Mouse (Mus musculus) limb, embryonic 14.5 days (tissue): Measurements from ENCODE around the gene Plpp7. TPM values are rescaled to one million over a fixed set of nuclear protein-coding genes. Genes with fewer than 3 reads are reported as not detected.

Experiments used
- ATAC-seq: fragments of 200-750 bp; cut with Nextera tagmentation; 2 replicates; pipeline ENCODE4 v1.8.0; 2017; ENCODE audit warnings: low read depth, moderate number of reproducible peaks, moderate TSS enrichment; ENCODE audit not compliant: low FRiP score
- DNase-seq: peaks from one replicate; pipeline ENCODE4 v3.0.0-alpha.2; 2015; ENCODE audit warnings: low spot score
- H3K27ac ChIP-seq: fragments of 300-500 bp; sonication (generic); replicated peaks from 2 replicates; pipeline ENCODE4 v1.5.1; 2014; ENCODE audit warnings: low read depth, mild to moderate bottlenecking, low read length, moderate library complexity, mixed read lengths
- H3K27me3 ChIP-seq: fragments of 300-500 bp; sonication (generic); 2 replicates; pipeline ENCODE4 v1.6.1; 2014; ENCODE audit warnings: low read length, mixed read lengths; ENCODE audit not compliant: control insufficient read depth, insufficient read depth
- H3K36me3 ChIP-seq: fragments of 300-500 bp; sonication (generic); 2 replicates; pipeline ENCODE4 v1.6.1; 2014; ENCODE audit warnings: mild to moderate bottlenecking, low read length, moderate library complexity, mixed read lengths; ENCODE audit not compliant: control insufficient read depth, insufficient read depth
- H3K4me1 ChIP-seq: fragments of 300-500 bp; sonication (generic); 2 replicates; pipeline ENCODE4 v1.6.1; 2014; ENCODE audit warnings: antibody characterized with exemption, low read length, mixed read lengths; ENCODE audit not compliant: control insufficient read depth, insufficient read depth
- H3K4me2 ChIP-seq: fragments of 300-500 bp; sonication (generic); replicated peaks from 2 replicates; pipeline ENCODE4 v1.6.1; 2014; ENCODE audit warnings: low read depth, mild to moderate bottlenecking, low read length, moderate library complexity; ENCODE audit not compliant: severe bottlenecking
- H3K4me3 ChIP-seq: fragments of 300-500 bp; sonication (generic); replicated peaks from 2 replicates; pipeline ENCODE4 v1.5.1; 2014; ENCODE audit warnings: low read length
- H3K9ac ChIP-seq: fragments of 300-500 bp; sonication (generic); 2 replicates; pipeline ENCODE4 v1.6.1; 2014; ENCODE audit warnings: mild to moderate bottlenecking, low read depth, low read length, moderate library complexity; ENCODE audit not compliant: severe bottlenecking
- H3K9me3 ChIP-seq: fragments of 300-500 bp; sonication (generic); 2 replicates; pipeline ENCODE4 v1.6.1; 2016; ENCODE audit warnings: low read length; ENCODE audit not compliant: control insufficient read depth
- POLR2A ChIP-seq: fragments of 200-500 bp; IDR thresholded peaks from 2 replicates; pipeline ENCODE4 v1.8.0; 2012; ENCODE audit warnings: inconsistent platforms, mild to moderate bottlenecking, moderate library complexity, borderline replicate concordance; ENCODE audit not compliant: insufficient read depth, insufficient read length; ENCODE audit errors: extremely low read depth
- WGBS: fragments of 180-500 bp; shearing (Covaris S2); extraction: QIAGEN DNeasy Blood & Tissue Kit; methylation state at CpG from one replicate; pipeline ENCODE4 v1.1.7; 2014; 5-methylcytosine and 5-hydroxymethylcytosine counted together
- polyA plus RNA-seq, 2 experiments: library from polyadenylated mRNA; depleted of rRNA in 1 of 2; stranded (reverse) in 1 of 2; unstranded in 1 of 2; fragments of >200 nt; fragmentation: Nextera tagmentation in 1 of 2; extraction: Ambion mirVana in 1 of 2; gene quantifications; 2 replicates each; pipeline versions ENCODE4 v1.2.1 to v1.2.3; 2012 to 2014

Plpp7 gene
- polyA plus RNA-seq, 2 experiments = 10.0 to 11.7 TPM

DNA sequence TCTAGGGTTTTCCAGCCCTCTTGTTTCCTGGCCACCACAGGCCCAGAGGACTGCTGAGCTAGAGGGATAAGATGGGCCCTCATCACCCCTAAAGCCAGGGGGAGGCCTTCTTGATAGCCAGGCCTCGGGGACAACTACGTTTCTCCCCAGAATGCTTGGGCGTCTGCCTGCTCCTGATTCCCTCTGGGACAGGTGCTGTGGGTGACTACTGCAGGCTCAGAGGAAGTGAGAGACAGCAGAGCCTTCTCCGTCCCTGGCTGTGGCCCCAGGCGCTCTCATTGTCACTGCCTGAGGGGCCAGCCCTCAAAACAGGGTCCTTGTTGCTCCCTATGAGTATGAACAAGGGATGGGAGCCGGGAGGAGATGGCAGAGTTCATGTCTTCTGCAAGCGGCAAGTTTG lies 10.6 kb downstream of the Plpp7 start:
- Histone ChIP-seq H3K27me3 (no peaks in the 10 kb centered on the region), H3K9me3 (no peaks in the 10 kb centered on the region), H3K9ac (no peak overlapping the region), H3K4me3 (no peak overlapping the region), H3K27ac (no peak overlapping the region), H3K4me2 (no peak overlapping the region), H3K36me3 (no peaks in the 10 kb centered on the region), H3K4me1 (no peaks in the 10 kb centered on the region)
- WGBS = 71% methylated on average over 7 of the region's 7 CpGs
- no peak for ATAC-seq
- no peak for TF ChIP-seq POLR2A
- DNase-seq = no peak

DNA sequence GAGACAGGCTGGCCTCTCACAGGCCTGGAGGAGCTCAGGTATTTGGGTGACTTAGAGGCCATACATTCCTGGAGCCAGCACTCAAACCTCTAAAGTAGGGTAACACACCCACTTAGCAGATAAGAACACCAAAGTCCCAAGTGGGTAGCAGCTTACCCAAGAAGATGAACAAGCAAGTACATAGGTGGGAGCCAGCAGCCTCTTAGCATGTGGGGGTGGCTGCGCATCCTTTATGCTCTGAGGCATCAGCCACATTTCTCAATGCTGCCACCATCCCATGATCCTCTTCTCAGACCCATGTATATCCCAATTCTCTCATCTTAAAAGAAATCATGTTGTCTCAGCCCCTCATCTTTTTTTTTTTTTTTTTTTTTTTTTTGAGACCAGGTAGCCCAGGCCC lies 15.9 kb downstream of the Plpp7 start:
- Histone ChIP-seq H3K9me3 (no peaks in the 10 kb centered on the region), H3K27me3 (no peaks in the 10 kb centered on the region), H3K4me2 (no peak overlapping the region), H3K4me1 (no peaks in the 10 kb centered on the region), H3K27ac (no peak overlapping the region), H3K9ac (no peak overlapping the region), H3K36me3 (no peaks in the 10 kb centered on the region), H3K4me3 (no peak overlapping the region)
- WGBS = 100% methylated on average over 1 of the region's 1 CpGs
- TF ChIP-seq POLR2A = no peak
- no peak for DNase-seq
- no peak for ATAC-seq

DNA sequence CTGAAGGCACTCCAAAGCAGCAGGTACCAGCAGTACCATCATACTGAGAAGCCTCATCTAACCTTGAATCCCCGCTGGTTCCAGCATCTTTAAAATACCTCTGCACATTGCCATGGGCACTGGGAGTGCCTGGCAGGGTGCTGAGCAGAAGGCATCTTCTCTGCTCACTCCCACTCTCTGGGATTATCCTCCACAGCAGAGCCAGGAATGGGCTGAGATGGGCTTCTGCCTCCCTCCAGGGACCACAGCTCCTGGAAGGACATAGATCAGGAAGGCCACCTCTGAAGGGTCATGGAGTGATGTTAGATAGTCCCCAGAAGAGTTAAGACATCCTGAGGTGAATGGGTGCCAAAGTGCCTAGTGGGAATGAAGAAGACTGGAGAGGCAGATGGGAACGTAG lies 17.2 kb downstream of the Plpp7 start:
- no peak overlapping the region for H3K4me2 ChIP-seq
- ATAC-seq = no peak
- no peaks in the 10 kb centered on the region for H3K36me3 ChIP-seq
- no peak overlapping the region for H3K9ac ChIP-seq
- DNase-seq = no peak
- no peaks in the 10 kb centered on the region for H3K27me3 ChIP-seq
- H3K4me1 ChIP-seq = no peaks in the 10 kb centered on the region
- H3K4me3 ChIP-seq = no peak overlapping the region
- WGBS = 70% methylated on average over 2 of the region's 2 CpGs
- no peak for TF ChIP-seq POLR2A
- H3K9me3 ChIP-seq = no peaks in the 10 kb centered on the region
- no peak overlapping the region for H3K27ac ChIP-seq

DNA sequence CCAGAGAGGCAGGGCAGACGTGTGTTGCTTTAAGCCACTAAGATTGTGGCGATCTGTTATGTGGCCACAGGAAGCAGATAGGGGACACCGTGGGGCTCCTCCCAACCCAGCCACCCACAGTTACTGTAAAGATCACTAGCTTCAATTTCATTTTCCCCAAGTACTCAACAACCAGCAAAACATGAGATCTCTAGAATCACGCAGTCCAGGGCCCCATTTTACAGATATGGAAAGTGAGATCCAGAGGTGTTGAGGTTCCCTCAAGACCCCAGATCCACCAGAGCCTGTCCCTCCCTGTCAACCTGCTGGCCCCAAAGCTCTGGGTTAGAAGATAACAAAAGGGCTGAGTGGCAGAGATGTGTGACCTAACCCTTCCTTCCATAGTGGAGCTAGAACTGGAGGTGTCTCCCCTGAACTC lies 20.5 kb downstream of the Plpp7 start:
- DNase-seq = no peak
- no peak for TF ChIP-seq POLR2A
- Histone ChIP-seq H3K4me1 (no peaks in the 10 kb centered on the region), H3K9ac (no peak overlapping the region), H3K27me3 (no peaks in the 10 kb centered on the region), H3K4me3 (no peak overlapping the region), H3K9me3 (no peaks in the 10 kb centered on the region), H3K36me3 (no peaks in the 10 kb centered on the region), H3K27ac (no peak overlapping the region), H3K4me2 (no peak overlapping the region)
- 84% methylated on average over 4 of the region's 4 CpGs for WGBS
- ATAC-seq = no peak

DNA sequence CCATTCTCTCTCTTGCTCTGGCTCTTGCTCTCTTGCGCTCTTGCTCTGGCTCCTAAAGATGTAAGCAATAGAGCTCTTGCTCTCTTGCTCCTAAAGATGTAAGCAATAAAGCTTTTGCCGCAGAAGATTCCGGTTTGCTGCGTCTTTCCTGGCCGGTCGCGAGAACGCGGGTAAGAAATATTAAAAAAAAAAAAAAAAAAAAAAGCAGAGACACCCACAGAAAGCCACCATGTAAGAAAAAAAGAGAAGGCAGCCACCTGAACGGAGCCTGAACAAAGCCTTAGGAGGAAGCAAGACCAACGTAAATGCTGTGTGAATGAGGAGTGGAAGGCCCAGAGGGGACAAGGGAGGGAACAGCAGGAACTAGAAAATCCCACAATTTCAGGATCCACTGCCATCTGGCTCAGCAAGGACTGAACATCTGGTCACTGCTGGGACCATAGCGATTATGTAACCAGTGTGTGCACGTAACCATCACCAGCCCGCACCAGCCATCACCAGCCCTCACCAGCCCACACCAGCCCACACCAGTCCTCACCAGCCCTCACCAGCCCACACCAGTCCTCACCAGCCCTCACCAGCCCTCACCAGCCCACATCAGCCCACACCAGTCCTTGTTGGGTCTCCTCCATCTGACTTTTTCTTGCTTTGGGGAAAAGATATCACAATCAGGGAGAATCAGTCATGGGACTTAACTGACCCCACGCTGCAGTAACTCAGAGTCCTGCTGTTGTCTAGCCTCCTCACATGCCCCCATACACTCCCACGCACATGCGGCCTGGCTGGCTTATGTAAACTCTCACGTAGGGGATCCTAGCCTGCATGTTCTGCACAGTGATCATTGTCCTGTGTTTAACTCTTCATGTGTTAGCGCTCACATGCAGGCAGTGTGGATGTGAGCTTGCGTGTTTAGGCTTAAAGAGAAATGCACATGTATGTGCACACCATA lies 24.7 kb downstream of the Plpp7 start:
- Histone ChIP-seq H3K36me3 (no peaks in the 10 kb centered on the region), H3K27me3 (no peaks in the 10 kb centered on the region), H3K27ac (no peak overlapping the region), H3K4me1 (no peaks in the 10 kb centered on the region), H3K4me3 (no peak overlapping the region), H3K9me3 (no peaks in the 10 kb centered on the region), H3K9ac (no peak overlapping the region), H3K4me2 (no peak overlapping the region)
- TF ChIP-seq POLR2A = no peak
- no peak for DNase-seq
- WGBS = 86% methylated on average over 20 of the region's 20 CpGs
- ATAC-seq = no peak
